Mouse (Mus musculus): ENCODE results near the gene Slc35c2.

DNA sequence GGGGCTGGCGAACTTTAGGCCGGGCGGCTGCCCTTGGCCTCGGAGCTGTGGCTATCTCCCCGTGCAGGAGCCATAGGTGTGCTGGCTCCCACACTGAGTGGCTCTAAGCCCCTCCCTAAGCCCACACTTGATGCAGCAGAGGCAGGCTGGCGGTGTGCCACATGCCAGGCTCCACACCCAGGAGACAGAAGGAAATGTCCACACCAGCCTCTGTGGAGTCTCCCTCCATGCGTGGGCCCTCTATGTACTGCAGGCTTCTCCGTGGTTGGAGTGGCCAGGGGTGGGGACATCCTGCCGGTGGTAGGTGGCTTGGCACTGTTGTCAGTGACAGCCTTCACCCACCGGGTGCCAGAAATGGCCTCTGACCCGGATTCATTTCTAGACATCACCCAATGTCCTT is 58.6 kb downstream of the Slc35c2 start:
- TF ChIP-seq POLR2A (IDR thresholded peaks at IDR 0.05; ENCODE audit: control insufficient read depth, extremely low read depth, insufficient read depth, low read length, poor library complexity): no peak
- TF ChIP-seq CTCF (IDR thresholded peaks at IDR 0.05; ENCODE audit: borderline replicate concordance, control insufficient read depth, extremely low read depth, insufficient read depth, low read length, poor library complexity): no peak
